Mouse (Mus musculus) forebrain, embryonic 16.5 days (tissue): ENCODE measurements around the gene Gnptab. TPM values are rescaled to one million over a fixed set of nuclear protein-coding genes. Genes with fewer than 3 reads are reported as not detected.

Source experiments
- ATAC-seq: fragments of 200-750 bp; cut with Nextera tagmentation; 2 replicates; pipeline ENCODE4 v1.8.0; 2017; ENCODE audit warnings: mild to moderate bottlenecking, moderate library complexity
- H3K27ac ChIP-seq: fragments of 300-500 bp; sonication (generic); 2 replicates; pipeline ENCODE4 v1.5.1; 2014; ENCODE audit warnings: low read length, control low read depth
- H3K27me3 ChIP-seq: fragments of 300-500 bp; sonication (generic); replicated peaks from 2 replicates; pipeline ENCODE4 v1.6.1; 2014; ENCODE audit warnings: low read length; ENCODE audit not compliant: control insufficient read depth, insufficient read depth
- H3K36me3 ChIP-seq: fragments of 300-500 bp; sonication (generic); 2 replicates; pipeline ENCODE4 v1.6.1; 2014; ENCODE audit not compliant: control insufficient read depth, insufficient read depth
- H3K4me1 ChIP-seq: fragments of 300-500 bp; sonication (generic); replicated peaks from 2 replicates; pipeline ENCODE4 v1.6.1; 2014; ENCODE audit warnings: low read length; ENCODE audit not compliant: control insufficient read depth, insufficient read depth
- H3K4me2 ChIP-seq: fragments of 300-500 bp; sonication (generic); 2 replicates; pipeline ENCODE4 v1.6.1; 2014; ENCODE audit warnings: mild to moderate bottlenecking, low read length, control low read depth
- H3K4me3 ChIP-seq: fragments of 300-500 bp; sonication (generic); replicated peaks from 2 replicates; pipeline ENCODE4 v1.5.1; 2014; ENCODE audit warnings: mild to moderate bottlenecking, low read length, control low read depth
- H3K9ac ChIP-seq: fragments of 300-500 bp; sonication (generic); replicated peaks from 2 replicates; pipeline ENCODE4 v1.6.1; 2014; ENCODE audit warnings: low read depth, low read length, control low read depth
- H3K9me3 ChIP-seq: fragments of 300-500 bp; sonication (generic); 2 replicates; pipeline ENCODE4 v1.6.1; 2016; ENCODE audit warnings: low read length; ENCODE audit not compliant: control insufficient read depth
- WGBS: fragments of 180-500 bp; shearing (Covaris S2); extraction: QIAGEN DNeasy Blood & Tissue Kit; methylation state at CpG from one replicate; pipeline ENCODE4 v1.1.7; 2014; 5-methylcytosine and 5-hydroxymethylcytosine counted together
- polyA plus RNA-seq: library from polyadenylated mRNA; unstranded; fragments of >200 nt; fragmentation: Nextera tagmentation; extraction: Ambion mirVana; gene quantifications from 2 replicates; pipeline ENCODE4 v1.2.1, GENCODE M21; 2015

The Gnptab gene
- 17.8 and 18.4 TPM in 2 replicates for polyA plus RNA-seq

- H3K9ac ChIP-seq: peak within 1 kb of the TSS; percentile 91
- WGBS: under 1% methylated on average over 86 of the region's 87 CpGs
- H3K4me3 ChIP-seq: peak within 1 kb of the TSS; percentile 76
- H3K27me3 ChIP-seq: 0 out of 2 replicates have a peak, but pooled peaks cover 2% of the 10 kb centered on the region
- peak within 1 kb of the TSS; percentile 84 for H3K27ac ChIP-seq
- H3K4me1 ChIP-seq: peaks cover 24% of the 10 kb centered on the region
- no peaks in the 10 kb centered on the region for H3K9me3 ChIP-seq
- ATAC-seq: peak; percentile 90
- no peaks in the 10 kb centered on the region for H3K36me3 ChIP-seq
- H3K4me2 ChIP-seq: peak within 1 kb of the TSS; percentile 78
These were observed at the start of gene Gnptab, which contains the start of gene Dram1 for GRCm38 (mm10) chr10:88379013-88379885. Gene Gnptab, plus strand, starts transcription at chr10:88379132. Gene Dram1, minus strand, starts transcription at chr10:88379080.

GRCm38 (mm10) chr10:88330695-88331094, 48.2 kb upstream of the Gnptab start:
- no peaks in the 10 kb centered on the region for H3K9me3 ChIP-seq
- 18% methylated on average over 5 of the region's 5 CpGs for WGBS
- H3K36me3 ChIP-seq: no peaks in the 10 kb centered on the region
- H3K4me1 ChIP-seq: 0 out of 2 replicates have a peak, but pooled peaks cover 3% of the 10 kb centered on the region
- no peak overlapping the region for H3K4me2 ChIP-seq
- no peak overlapping the region for H3K27ac ChIP-seq
- no peak overlapping the region for H3K4me3 ChIP-seq
- H3K27me3 ChIP-seq: no peaks in the 10 kb centered on the region
- ATAC-seq: no peak; the same call in 1 of the 2 replicates
- H3K9ac ChIP-seq: no peak overlapping the region

- no peak overlapping the region for H3K4me3 ChIP-seq
- H3K4me1 ChIP-seq: no peaks in the 10 kb centered on the region
- ATAC-seq: no peak
- H3K27ac ChIP-seq: no peak overlapping the region
- 92% methylated on average over 9 of the region's 9 CpGs for WGBS
- H3K36me3 ChIP-seq: no peaks in the 10 kb centered on the region
- H3K9ac ChIP-seq: no peak overlapping the region
- no peaks in the 10 kb centered on the region for H3K27me3 ChIP-seq
- no peak overlapping the region for H3K4me2 ChIP-seq
- H3K9me3 ChIP-seq: no peaks in the 10 kb centered on the region
These were observed 38.3 kb upstream of the Gnptab start for GRCm38 (mm10) chr10:88340660-88341059.

GRCm38 (mm10) chr10:88341368-88341767, 37.6 kb upstream of the Gnptab start:
- Histone ChIP-seq H3K4me2 (no peak overlapping the region), H3K4me3 (no peak overlapping the region), H3K9me3 (no peaks in the 10 kb centered on the region), H3K27ac (no peak overlapping the region), H3K27me3 (no peaks in the 10 kb centered on the region), H3K36me3 (no peaks in the 10 kb centered on the region), H3K9ac (no peak overlapping the region), H3K4me1 (no peaks in the 10 kb centered on the region)
- no peak for ATAC-seq
- WGBS: 89% methylated on average over 6 of the region's 6 CpGs

GRCm38 (mm10) chr10:88345899-88346401, 33.0 kb upstream of the Gnptab start:
- ATAC-seq: no peak
- H3K9me3 ChIP-seq: no peaks in the 10 kb centered on the region
- no peak overlapping the region for H3K4me3 ChIP-seq
- H3K9ac ChIP-seq: no peak overlapping the region
- no peaks in the 10 kb centered on the region for H3K36me3 ChIP-seq
- no peaks in the 10 kb centered on the region for H3K27me3 ChIP-seq
- H3K4me1 ChIP-seq: no peaks in the 10 kb centered on the region
- H3K4me2 ChIP-seq: no peak overlapping the region
- no peak overlapping the region for H3K27ac ChIP-seq
- 62% methylated on average over 11 of the region's 11 CpGs for WGBS

GRCm38 (mm10) chr10:88346454-88347245, 32.3 kb upstream of the Gnptab start:
- H3K9me3 ChIP-seq: no peaks in the 10 kb centered on the region
- 78% methylated on average over 12 of the region's 12 CpGs for WGBS
- no peak overlapping the region for H3K4me2 ChIP-seq
- H3K4me1 ChIP-seq: no peaks in the 10 kb centered on the region
- H3K4me3 ChIP-seq: no peak overlapping the region
- H3K27ac ChIP-seq: no peak overlapping the region
- no peak overlapping the region for H3K9ac ChIP-seq
- no peaks in the 10 kb centered on the region for H3K27me3 ChIP-seq
- no peak for ATAC-seq
- no peaks in the 10 kb centered on the region for H3K36me3 ChIP-seq

GRCm38 (mm10) chr10:88349800-88350199, 29.1 kb upstream of the Gnptab start:
- H3K4me1 ChIP-seq: no peaks in the 10 kb centered on the region
- no peak for ATAC-seq
- WGBS: 8% methylated on average over 8 of the region's 8 CpGs
- H3K27me3 ChIP-seq: no peaks in the 10 kb centered on the region
- no peaks in the 10 kb centered on the region for H3K36me3 ChIP-seq
- H3K9me3 ChIP-seq: no peaks in the 10 kb centered on the region
- no peak overlapping the region for H3K9ac ChIP-seq
- H3K4me2 ChIP-seq: no peak overlapping the region
- no peak overlapping the region for H3K27ac ChIP-seq
- no peak overlapping the region for H3K4me3 ChIP-seq

- no peaks in the 10 kb centered on the region for H3K9me3 ChIP-seq
- WGBS: 56% methylated on average over 2 of the region's 2 CpGs
- no peaks in the 10 kb centered on the region for H3K4me1 ChIP-seq
- H3K4me2 ChIP-seq: no peak overlapping the region
- no peak overlapping the region for H3K27ac ChIP-seq
- H3K4me3 ChIP-seq: no peak overlapping the region
- H3K9ac ChIP-seq: no peak overlapping the region
- H3K27me3 ChIP-seq: no peaks in the 10 kb centered on the region
- ATAC-seq: no peak
- no peaks in the 10 kb centered on the region for H3K36me3 ChIP-seq
These were observed 28.2 kb upstream of the Gnptab start for GRCm38 (mm10) chr10:88350687-88351086.
